Mouse (Mus musculus): ENCODE data around the gene Ehbp1. TPM values are rescaled to one million over a fixed set of nuclear protein-coding genes. Genes with fewer than 3 reads are reported as not detected.

Gene Ehbp1
- polyA plus RNA-seq, 1 experiment from 2014 or later = 6.3 TPM

DNA sequence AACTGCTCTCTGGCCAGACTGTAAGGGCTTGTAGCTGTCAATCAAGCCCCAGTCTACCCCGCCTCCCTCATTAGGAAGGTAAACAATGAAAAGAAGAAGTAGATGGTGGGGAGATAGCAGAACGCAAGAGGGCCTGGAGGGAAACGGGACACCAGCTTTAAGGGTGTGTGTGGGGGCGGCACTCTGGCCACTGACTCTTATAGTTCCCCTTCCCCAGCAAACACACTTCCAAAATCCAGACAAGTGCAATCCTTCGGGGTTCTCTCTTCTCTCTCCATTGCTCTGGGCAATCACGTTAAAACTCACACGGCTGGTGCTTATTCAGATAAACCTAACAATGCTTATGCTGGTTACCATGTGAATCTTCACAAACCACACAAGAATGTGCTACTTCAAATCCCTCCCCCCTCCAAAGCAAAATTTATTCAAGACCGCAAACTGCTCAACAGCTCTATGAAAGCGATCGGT lies 333.9 kb downstream of the Ehbp1 start:
- Histone ChIP-seq H3K36me3 (ENCODE audit: control insufficient read depth, insufficient read depth, low read length) (no peaks in the 10 kb centered on the region), H3K9me3 (ENCODE audit: control insufficient read depth, low read length) (no peaks in the 10 kb centered on the region), H3K27ac (ENCODE audit: low read depth, low read length) (no peak overlapping the region), H3K9ac (ENCODE audit: low read depth, low read length) (no peak overlapping the region), H3K4me3 (ENCODE audit: low read depth, low read length) (no peak overlapping the region), H3K27me3 (replicated peaks; ENCODE audit: control insufficient read depth, insufficient read depth, low read length) (peaks cover 59% of the 10 kb centered on the region), H3K4me2 (peak overlapping the region; percentile 24; the same call in 1 of the 2 replicates), H3K4me1 (replicated peaks; ENCODE audit: control insufficient read depth, insufficient read depth, low read length) (no peaks in the 10 kb centered on the region)
- peak; percentile 33 for DNase-seq (ENCODE audit: low spot score)
- 0 out of 2 replicates have a peak, but pooled peaks have one; percentile 43 for ATAC-seq (replicated peaks; ENCODE audit: low FRiP score)
- 3% methylated on average over 10 of the region's 10 CpGs for WGBS

- H3K4me1 ChIP-seq (replicated peaks; ENCODE audit: control insufficient read depth, insufficient read depth, low read length) = no peaks in the 10 kb centered on the region
- no peaks in the 10 kb centered on the region for H3K36me3 ChIP-seq (ENCODE audit: control insufficient read depth, insufficient read depth, low read length)
- no peak overlapping the region for H3K4me3 ChIP-seq (ENCODE audit: low read depth, low read length)
- 1% methylated on average over 6 of the region's 6 CpGs for WGBS
- H3K9me3 ChIP-seq (ENCODE audit: control insufficient read depth, low read length) = no peaks in the 10 kb centered on the region
- peak overlapping the region; percentile 24; the same call in 1 of the 2 replicates for H3K4me2 ChIP-seq
- H3K27ac ChIP-seq (ENCODE audit: low read depth, low read length) = no peak overlapping the region
- no peak for ATAC-seq (replicated peaks; ENCODE audit: low FRiP score)
- DNase-seq (ENCODE audit: low spot score) = no peak
- H3K9ac ChIP-seq (ENCODE audit: low read depth, low read length) = no peak overlapping the region
- peaks cover 63% of the 10 kb centered on the region for H3K27me3 ChIP-seq (replicated peaks; ENCODE audit: control insufficient read depth, insufficient read depth, low read length)
Measured at GRCm38 (mm10) chr11:22007781-22008110, 334.3 kb downstream of the Ehbp1 start.

DNA sequence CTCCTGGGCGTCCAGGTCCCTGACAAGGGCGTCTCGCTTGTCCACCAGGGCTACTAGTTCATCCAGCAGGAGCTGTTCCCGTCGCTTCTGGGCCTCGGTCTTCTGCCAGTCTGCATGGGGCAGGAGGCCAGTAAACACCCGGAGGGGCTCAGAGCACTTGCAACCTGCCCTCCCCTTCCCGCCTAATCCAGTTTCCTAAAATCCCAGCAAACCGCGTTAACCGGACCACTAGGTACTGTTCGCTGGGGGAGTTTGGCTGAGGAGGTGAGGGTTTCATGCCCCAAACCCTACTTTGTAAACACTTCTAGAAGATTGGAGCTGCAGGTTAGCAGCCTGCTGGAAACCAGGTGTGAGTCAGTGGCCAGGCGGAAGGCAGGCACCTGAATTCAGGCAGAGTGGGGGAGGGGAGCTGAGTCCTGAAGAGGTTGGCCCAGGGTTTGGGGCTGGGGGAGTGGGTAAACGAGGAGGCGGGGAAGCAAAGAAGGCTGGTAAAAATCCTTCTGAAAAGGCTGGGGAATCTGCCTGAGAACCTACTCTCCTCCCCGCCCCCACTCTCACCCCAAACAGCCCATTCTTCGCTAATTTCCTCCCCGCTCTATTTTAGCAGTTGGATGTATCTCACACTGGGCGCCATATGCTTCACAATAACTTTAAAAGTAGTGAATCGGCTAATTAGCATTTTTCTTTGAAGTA lies 334.9 kb downstream of the Ehbp1 start:
- H3K4me2 ChIP-seq = no peak overlapping the region
- peak; percentile 34 for DNase-seq (ENCODE audit: low spot score)
- no peaks in the 10 kb centered on the region for H3K9me3 ChIP-seq (ENCODE audit: control insufficient read depth, low read length)
- H3K36me3 ChIP-seq (ENCODE audit: control insufficient read depth, insufficient read depth, low read length) = no peaks in the 10 kb centered on the region
- no peaks in the 10 kb centered on the region for H3K4me1 ChIP-seq (replicated peaks; ENCODE audit: control insufficient read depth, insufficient read depth, low read length)
- no peak overlapping the region for H3K4me3 ChIP-seq (ENCODE audit: low read depth, low read length)
- no peak overlapping the region for H3K27ac ChIP-seq (ENCODE audit: low read depth, low read length)
- no peak; the same call in 1 of the 2 replicates for ATAC-seq (replicated peaks; ENCODE audit: low FRiP score)
- no peak overlapping the region for H3K9ac ChIP-seq (ENCODE audit: low read depth, low read length)
- H3K27me3 ChIP-seq (replicated peaks; ENCODE audit: control insufficient read depth, insufficient read depth, low read length) = peaks cover 69% of the 10 kb centered on the region
- WGBS = 2% methylated on average over 20 of the region's 20 CpGs

DNA sequence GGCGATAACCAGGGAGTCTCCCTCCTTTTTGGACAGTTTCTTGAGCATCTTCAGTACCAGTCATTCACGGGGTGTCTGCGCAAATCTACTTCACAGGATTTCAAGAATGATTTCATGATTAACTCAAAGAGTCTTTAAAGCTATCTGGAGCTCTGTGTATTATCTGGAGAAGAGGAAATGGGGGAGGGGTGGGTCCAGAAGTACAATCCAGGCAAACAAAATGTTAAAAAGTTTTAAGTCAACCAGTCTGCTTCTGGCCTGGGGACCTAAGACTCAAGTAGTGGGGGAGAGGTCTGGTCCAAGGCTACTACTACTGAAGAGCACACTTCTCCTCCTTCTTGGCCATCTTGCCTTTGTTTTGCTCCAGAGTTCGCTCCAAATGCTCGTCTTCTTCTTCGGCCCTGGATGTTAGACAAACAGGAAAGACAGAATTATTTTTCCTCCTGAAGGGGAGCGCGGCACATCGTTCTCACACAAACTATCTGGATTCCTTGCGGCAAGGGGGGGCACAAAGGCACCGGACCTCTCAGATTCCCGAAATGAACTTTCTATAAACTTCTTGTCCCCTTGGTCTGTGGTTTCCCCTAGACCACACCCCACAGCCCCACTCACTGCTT lies 335.5 kb downstream of the Ehbp1 start:
- H3K4me1 ChIP-seq (replicated peaks; ENCODE audit: control insufficient read depth, insufficient read depth, low read length) = peaks cover 4% of the 10 kb centered on the region; the same call in 1 of the 2 replicates
- no peak overlapping the region for H3K27ac ChIP-seq (ENCODE audit: low read depth, low read length)
- ATAC-seq (replicated peaks; ENCODE audit: low FRiP score) (no peak), DNase-seq (ENCODE audit: low spot score) (no peak)
- no peak overlapping the region for H3K9ac ChIP-seq (ENCODE audit: low read depth, low read length)
- WGBS = 11% methylated on average over 12 of the region's 12 CpGs
- no peaks in the 10 kb centered on the region for H3K9me3 ChIP-seq (ENCODE audit: control insufficient read depth, low read length)
- no peak overlapping the region for H3K4me3 ChIP-seq (ENCODE audit: low read depth, low read length)
- H3K36me3 ChIP-seq (ENCODE audit: control insufficient read depth, insufficient read depth, low read length) = no peaks in the 10 kb centered on the region
- no peak overlapping the region for H3K4me2 ChIP-seq
- H3K27me3 ChIP-seq (replicated peaks; ENCODE audit: control insufficient read depth, insufficient read depth, low read length) = peaks cover 75% of the 10 kb centered on the region

- DNase-seq (ENCODE audit: low spot score) (no peak), ATAC-seq (replicated peaks; ENCODE audit: low FRiP score) (no peak)
- H3K4me2 ChIP-seq = no peak overlapping the region
- 9% methylated on average over 9 of the region's 9 CpGs for WGBS
- H3K9me3 ChIP-seq (ENCODE audit: control insufficient read depth, low read length) = no peaks in the 10 kb centered on the region
- H3K4me1 ChIP-seq (replicated peaks; ENCODE audit: control insufficient read depth, insufficient read depth, low read length) = peaks cover 7% of the 10 kb centered on the region; the same call in 1 of the 2 replicates
- H3K4me3 ChIP-seq (ENCODE audit: low read depth, low read length) = no peak overlapping the region
- H3K9ac ChIP-seq (ENCODE audit: low read depth, low read length) = no peak overlapping the region
- no peak overlapping the region for H3K27ac ChIP-seq (ENCODE audit: low read depth, low read length)
- H3K36me3 ChIP-seq (ENCODE audit: control insufficient read depth, insufficient read depth, low read length) = no peaks in the 10 kb centered on the region
- peaks cover 85% of the 10 kb centered on the region for H3K27me3 ChIP-seq (replicated peaks; ENCODE audit: control insufficient read depth, insufficient read depth, low read length)
Measured at GRCm38 (mm10) chr11:22005281-22005870, 336.7 kb downstream of the Ehbp1 start.

- H3K4me1 ChIP-seq (replicated peaks; ENCODE audit: control insufficient read depth, insufficient read depth, low read length) = peaks cover 7% of the 10 kb centered on the region; the same call in 1 of the 2 replicates
- ATAC-seq (replicated peaks; ENCODE audit: low FRiP score) (no peak), DNase-seq (ENCODE audit: low spot score) (peak; percentile 61)
- H3K36me3 ChIP-seq (ENCODE audit: control insufficient read depth, insufficient read depth, low read length) = no peaks in the 10 kb centered on the region
- WGBS = 1% methylated on average over 18 of the region's 18 CpGs
- 0 out of 2 replicates have a peak overlapping the region, but pooled peaks have one; percentile 8 for H3K4me3 ChIP-seq (ENCODE audit: low read depth, low read length)
- H3K4me2 ChIP-seq = no peak overlapping the region
- no peaks in the 10 kb centered on the region for H3K9me3 ChIP-seq (ENCODE audit: control insufficient read depth, low read length)
- H3K27ac ChIP-seq (ENCODE audit: low read depth, low read length) = no peak overlapping the region
- H3K27me3 ChIP-seq (replicated peaks; ENCODE audit: control insufficient read depth, insufficient read depth, low read length) = peaks cover 95% of the 10 kb centered on the region
- H3K9ac ChIP-seq (ENCODE audit: low read depth, low read length) = no peak overlapping the region
Measured at GRCm38 (mm10) chr11:22004331-22004841, 337.7 kb downstream of the Ehbp1 start.

- ATAC-seq (replicated peaks; ENCODE audit: low FRiP score) = no peak
- peak; percentile 66 for DNase-seq (ENCODE audit: low spot score)
- 1% methylated on average over 31 of the region's 31 CpGs for WGBS
- 0 out of 2 replicates have a peak overlapping the region, but pooled peaks have one; percentile 30 for H3K4me3 ChIP-seq (ENCODE audit: low read depth, low read length)
- H3K9ac ChIP-seq (ENCODE audit: low read depth, low read length) = no peak overlapping the region
- H3K4me1 ChIP-seq (replicated peaks; ENCODE audit: control insufficient read depth, insufficient read depth, low read length) = peaks cover 7% of the 10 kb centered on the region; the same call in 1 of the 2 replicates
- H3K4me2 ChIP-seq = no peak overlapping the region; the same call in 1 of the 2 replicates
- no peak overlapping the region for H3K27ac ChIP-seq (ENCODE audit: low read depth, low read length)
- no peaks in the 10 kb centered on the region for H3K9me3 ChIP-seq (ENCODE audit: control insufficient read depth, low read length)
- H3K36me3 ChIP-seq (ENCODE audit: control insufficient read depth, insufficient read depth, low read length) = no peaks in the 10 kb centered on the region
- H3K27me3 ChIP-seq (replicated peaks; ENCODE audit: control insufficient read depth, insufficient read depth, low read length) = peaks cover 99% of the 10 kb centered on the region
Measured at GRCm38 (mm10) chr11:22003341-22003981, 338.6 kb downstream of the Ehbp1 start.

DNA sequence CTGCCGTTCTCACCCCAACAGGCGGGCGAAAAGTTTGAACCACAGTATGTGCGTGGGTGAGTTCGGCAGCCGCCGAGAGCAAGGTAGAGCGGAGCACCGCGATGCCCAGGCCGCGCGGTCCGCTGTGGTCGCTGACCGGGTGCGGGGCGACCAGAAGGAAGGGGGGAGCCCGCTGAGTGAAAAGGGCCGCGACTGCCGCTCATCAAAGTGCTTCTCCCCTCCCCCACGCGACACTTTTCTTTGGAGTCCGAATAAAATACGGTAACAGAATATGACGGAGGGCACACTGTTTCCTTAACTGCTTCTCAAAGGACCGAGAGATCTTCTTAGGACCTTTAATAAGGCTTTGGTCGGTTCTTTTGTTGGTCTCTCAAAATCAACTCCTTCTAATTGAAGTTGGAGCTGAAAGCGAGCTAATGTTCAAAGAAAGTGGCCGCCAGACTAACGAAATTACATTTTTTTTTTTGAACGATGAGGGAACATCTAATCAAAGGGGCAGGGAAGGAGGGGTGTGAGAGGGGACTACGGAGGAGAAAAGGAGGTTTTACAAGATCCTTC lies 339.2 kb downstream of the Ehbp1 start, which contains the start of gene Otx1:
Otx1 (minus strand) TSS at position 115 of the 558 bp plus-strand sequence.
- H3K4me2 ChIP-seq = peak within 1 kb of the TSS; percentile 95
- H3K4me3 ChIP-seq (ENCODE audit: low read depth, low read length) = peak within 1 kb of the TSS; percentile 61
- peaks cover 99% of the 10 kb centered on the region for H3K27me3 ChIP-seq (replicated peaks; ENCODE audit: control insufficient read depth, insufficient read depth, low read length)
- 1% methylated on average over 34 of the region's 34 CpGs for WGBS
- H3K36me3 ChIP-seq (ENCODE audit: control insufficient read depth, insufficient read depth, low read length) = no peaks in the 10 kb centered on the region
- DNase-seq (ENCODE audit: low spot score) (peak; percentile 53), ATAC-seq (replicated peaks; ENCODE audit: low FRiP score) (no peak)
- no peak within 1 kb of the TSS; the same call in 1 of the 2 replicates for H3K27ac ChIP-seq (ENCODE audit: low read depth, low read length)
- no peaks in the 10 kb centered on the region for H3K9me3 ChIP-seq (ENCODE audit: control insufficient read depth, low read length)
- H3K9ac ChIP-seq (ENCODE audit: low read depth, low read length) = no peak within 1 kb of the TSS
- H3K4me1 ChIP-seq (replicated peaks; ENCODE audit: control insufficient read depth, insufficient read depth, low read length) = peaks cover 7% of the 10 kb centered on the region; the same call in 1 of the 2 replicates

Measured in liver, embryonic 11.5 days (tissue).